Mouse (Mus musculus) MEL (cell line): Measurements from ENCODE around the gene Cyp26c1. TPM values are rescaled to one million over a fixed set of nuclear protein-coding genes. Genes with fewer than 3 reads are reported as not detected.
A peak's percentile ranks its signal among the peaks of the same experiment; 100 is the strongest.

ENCODE experiments used
- DNase-seq: peaks from one replicate; pipeline ENCODE4 v3.0.0; 2011; ENCODE audit warnings: low read depth, low spot score
- H3K27ac ChIP-seq: 2 replicates; pipeline ENCODE4 v1.5.1; 2012; ENCODE audit warnings: low read depth, mild to moderate bottlenecking, control low read depth, low read length, moderate library complexity; ENCODE audit not compliant: control insufficient read depth
- H3K27me3 ChIP-seq, 2 experiments: fragments of 150-350 bp in 1 of 2; sonication (generic) in 1 of 2; 2 replicates each; pipeline ENCODE4 v1.6.1; 2012; ENCODE audit warnings: low read length in 2 of 2, mild to moderate bottlenecking in 2 of 2, improper control_type of control experiment in 1 of 2, moderate library complexity in 1 of 2; ENCODE audit not compliant: insufficient read depth in 2 of 2, control insufficient read depth in 1 of 2
- H3K36me3 ChIP-seq, 2 experiments: 2 replicates each; pipeline ENCODE4 v1.6.1; 2012 to 2014; ENCODE audit warnings: low read length in 2 of 2, improper control_type of control experiment in 1 of 2, inconsistent platforms in 1 of 2, mild to moderate bottlenecking in 1 of 2; ENCODE audit not compliant: insufficient read depth in 2 of 2, control insufficient read depth in 1 of 2
- H3K4me1 ChIP-seq, 2 experiments: fragments of 150-350 bp in 1 of 2; sonication (generic) in 1 of 2; 2 replicates each; pipeline ENCODE4 v1.6.1; 2012; ENCODE audit warnings: low read length in 2 of 2, improper control_type of control experiment in 1 of 2, mild to moderate bottlenecking in 1 of 2; ENCODE audit not compliant: insufficient read depth in 2 of 2, control insufficient read depth in 1 of 2
- H3K4me3 ChIP-seq, 2 experiments: fragments of 150-350 bp in 1 of 2; sonication (generic) in 1 of 2; 2 replicates each; pipeline ENCODE4 v1.5.1; 2012; ENCODE audit warnings: low read depth in 2 of 2, low read length in 2 of 2, mild to moderate bottlenecking in 2 of 2, moderate library complexity in 2 of 2, control low read depth in 1 of 2, improper control_type of control experiment in 1 of 2; ENCODE audit not compliant: control insufficient read depth in 1 of 2, insufficient read depth in 1 of 2
- H3K79me2 ChIP-seq: 2 replicates; pipeline ENCODE4 v1.6.1; 2012; ENCODE audit warnings: mild to moderate bottlenecking, low read length, moderate library complexity; ENCODE audit not compliant: control insufficient read depth, poor library complexity, insufficient read depth
- H3K9ac ChIP-seq: 2 replicates; pipeline ENCODE4 v1.6.1; 2012; ENCODE audit warnings: low read depth, mild to moderate bottlenecking, control low read depth, low read length, moderate library complexity; ENCODE audit not compliant: control insufficient read depth, poor library complexity, severe bottlenecking
- H3K9me3 ChIP-seq: fragments of 150-350 bp; sonication (generic); replicated peaks from 2 replicates; pipeline ENCODE4 v1.6.1; 2012; ENCODE audit warnings: mild to moderate bottlenecking, low read length, improper control_type of control experiment, moderate library complexity; ENCODE audit not compliant: insufficient read depth
- BHLHE40 ChIP-seq: IDR thresholded peaks from 2 replicates; pipeline ENCODE4 v1.6.1; 2012; ENCODE audit warnings: low read depth, mild to moderate bottlenecking, inconsistent platforms, low read length, improper control_type of control experiment, borderline replicate concordance
- CHD1 ChIP-seq: IDR thresholded peaks from 2 replicates; pipeline ENCODE4 v1.6.1; 2012; ENCODE audit warnings: low read depth, mild to moderate bottlenecking, inconsistent platforms, low read length, improper control_type of control experiment
- CHD2 ChIP-seq: IDR thresholded peaks from 2 replicates; pipeline ENCODE4 v1.6.1; 2011; ENCODE audit warnings: low read length, improper control_type of control experiment
- CTCF ChIP-seq, 3 experiments: IDR thresholded peaks in 2 of 3; conservative IDR thresholded peaks in 1 of 3; 2 replicates each; pipeline ENCODE4 v1.5.1; 2011 to 2012; ENCODE audit warnings: low read length in 3 of 3, low read depth in 2 of 3, mild to moderate bottlenecking in 2 of 3, improper control_type of control experiment in 1 of 3, inconsistent platforms in 1 of 3, mixed read lengths in 1 of 3, moderate library complexity in 1 of 3; ENCODE audit not compliant: control insufficient read depth in 1 of 3, insufficient read depth in 1 of 3, poor library complexity in 1 of 3, severe bottlenecking in 1 of 3
- E2F4 ChIP-seq: IDR thresholded peaks from 2 replicates; pipeline ENCODE4 v1.6.1; 2011; ENCODE audit warnings: low read depth, low read length, improper control_type of control experiment, borderline replicate concordance
- EP300 ChIP-seq, 2 experiments: IDR thresholded peaks; 2 replicates each; pipeline ENCODE4 v1.6.1; 2011; ENCODE audit warnings: improper control_type of control experiment in 2 of 2, low read length in 2 of 2, low read depth in 1 of 2, mild to moderate bottlenecking in 1 of 2
- ETS1 ChIP-seq: IDR thresholded peaks from 2 replicates; pipeline ENCODE4 v1.6.1; 2012; ENCODE audit warnings: low read depth, mild to moderate bottlenecking, inconsistent platforms, low read length, improper control_type of control experiment, moderate library complexity
- GABPA ChIP-seq: IDR thresholded peaks from 2 replicates; pipeline ENCODE4 v1.6.1; 2012; ENCODE audit warnings: low read depth, mild to moderate bottlenecking, inconsistent platforms, low read length, improper control_type of control experiment, moderate library complexity
- GATA1 ChIP-seq: IDR thresholded peaks from 2 replicates; pipeline ENCODE4 v1.6.1; 2011; ENCODE audit warnings: low read depth, low read length, improper control_type of control experiment
- HCFC1 ChIP-seq: IDR thresholded peaks from 2 replicates; pipeline ENCODE4 v1.6.1; 2012; ENCODE audit warnings: low read depth, mild to moderate bottlenecking, inconsistent platforms, low read length, improper control_type of control experiment, moderate library complexity
- JUND ChIP-seq: IDR thresholded peaks from 2 replicates; pipeline ENCODE4 v1.6.1; 2011; ENCODE audit warnings: low read depth, mild to moderate bottlenecking, improper control_type of control experiment, low read length
- KAT2A ChIP-seq: conservative IDR thresholded peaks from 2 replicates; pipeline ENCODE4 v1.6.1; 2012; ENCODE audit warnings: low read depth, low read length, improper control_type of control experiment, inconsistent platforms
- MAX ChIP-seq: IDR thresholded peaks from 2 replicates; pipeline ENCODE4 v1.6.1; 2011; ENCODE audit warnings: low read length, improper control_type of control experiment
- MAZ ChIP-seq: IDR thresholded peaks from 2 replicates; pipeline ENCODE4 v1.6.1; 2012; ENCODE audit warnings: low read depth, mild to moderate bottlenecking, inconsistent platforms, low read length, improper control_type of control experiment
- MEF2A ChIP-seq: IDR thresholded peaks from 2 replicates; pipeline ENCODE4 v1.6.1; 2014; ENCODE audit warnings: low read depth, mild to moderate bottlenecking, inconsistent platforms, low read length, improper control_type of control experiment; ENCODE audit not compliant: poor library complexity, insufficient replicate concordance, severe bottlenecking; ENCODE audit errors: extremely low read depth
- MXI1 ChIP-seq: IDR thresholded peaks from 2 replicates; pipeline ENCODE4 v1.6.1; 2011; ENCODE audit warnings: mild to moderate bottlenecking, low read depth, low read length, improper control_type of control experiment
- MYB ChIP-seq: IDR thresholded peaks from 2 replicates; pipeline ENCODE4 v1.6.1; 2011; ENCODE audit warnings: mild to moderate bottlenecking, low read depth, low read length, improper control_type of control experiment
- MYC ChIP-seq: IDR thresholded peaks from 2 replicates; pipeline ENCODE4 v1.6.1; 2011; ENCODE audit warnings: low read depth, mild to moderate bottlenecking, low read length, improper control_type of control experiment, moderate library complexity
- NELFE ChIP-seq: IDR thresholded peaks from 2 replicates; pipeline ENCODE4 v1.6.1; 2011; ENCODE audit warnings: low read depth, low read length, improper control_type of control experiment
- NRF1 ChIP-seq: IDR thresholded peaks from 2 replicates; pipeline ENCODE4 v1.6.1; 2014; ENCODE audit warnings: low read depth, mild to moderate bottlenecking, inconsistent platforms, low read length, improper control_type of control experiment, moderate library complexity; ENCODE audit not compliant: poor library complexity, insufficient read depth, severe bottlenecking
- POLR2AphosphoS2 ChIP-seq: IDR thresholded peaks from 2 replicates; pipeline ENCODE4 v1.6.1; 2011; ENCODE audit warnings: low read length, improper control_type of control experiment
- POLR2AphosphoS5 ChIP-seq: IDR thresholded peaks from 2 replicates; pipeline ENCODE4 v1.6.1; 2012; ENCODE audit warnings: low read depth, borderline replicate concordance, mild to moderate bottlenecking, inconsistent platforms, low read length, moderate library complexity, mixed read lengths
- RAD21 ChIP-seq: IDR thresholded peaks from 2 replicates; pipeline ENCODE4 v1.6.1; 2011; ENCODE audit warnings: mild to moderate bottlenecking, low read depth, low read length, improper control_type of control experiment
- RCOR1 ChIP-seq: IDR thresholded peaks from 2 replicates; pipeline ENCODE4 v1.6.1; 2012; ENCODE audit warnings: low read depth, mild to moderate bottlenecking, inconsistent platforms, low read length, improper control_type of control experiment
- SIN3A ChIP-seq: IDR thresholded peaks from 2 replicates; pipeline ENCODE4 v1.6.1; 2012; ENCODE audit warnings: low read length, improper control_type of control experiment, inconsistent platforms
- SMC3 ChIP-seq: IDR thresholded peaks from 2 replicates; pipeline ENCODE4 v1.6.1; 2011; ENCODE audit warnings: low read depth, low read length, improper control_type of control experiment
- TAL1 ChIP-seq: IDR thresholded peaks from 2 replicates; pipeline ENCODE4 v1.6.1; 2012; ENCODE audit warnings: mild to moderate bottlenecking, inconsistent platforms, low read length, moderate library complexity, mixed read lengths
- TBP ChIP-seq: IDR thresholded peaks from 2 replicates; pipeline ENCODE4 v1.8.0; 2011; ENCODE audit warnings: low read depth, low read length, improper control_type of control experiment
- TCF12 ChIP-seq: IDR thresholded peaks from 2 replicates; pipeline ENCODE4 v1.6.1; 2014; ENCODE audit warnings: low read depth, mild to moderate bottlenecking, inconsistent platforms, low read length, improper control_type of control experiment, moderate library complexity
- UBTF ChIP-seq: IDR thresholded peaks from 2 replicates; pipeline ENCODE4 v1.6.1; 2012; ENCODE audit warnings: low read depth, mild to moderate bottlenecking, inconsistent platforms, low read length, improper control_type of control experiment, moderate library complexity, borderline replicate concordance; ENCODE audit not compliant: insufficient read depth
- USF1 ChIP-seq: IDR thresholded peaks from 2 replicates; pipeline ENCODE4 v1.6.1; 2014; ENCODE audit warnings: low read depth, mild to moderate bottlenecking, inconsistent platforms, low read length, improper control_type of control experiment, moderate library complexity
- USF2 ChIP-seq, 2 experiments: IDR thresholded peaks; 2 replicates each; pipeline ENCODE4 v1.6.1; 2011 to 2012; ENCODE audit warnings: improper control_type of control experiment in 2 of 2, low read length in 2 of 2, borderline replicate concordance in 1 of 2, inconsistent platforms in 1 of 2, low read depth in 1 of 2, mild to moderate bottlenecking in 1 of 2; ENCODE audit not compliant: insufficient read depth in 1 of 2
- ZC3H11A ChIP-seq: IDR thresholded peaks from 2 replicates; pipeline ENCODE4 v1.6.1; 2012; ENCODE audit warnings: low read depth, mild to moderate bottlenecking, inconsistent platforms, low read length, improper control_type of control experiment
- ZKSCAN1 ChIP-seq: IDR thresholded peaks from 2 replicates; pipeline ENCODE4 v1.6.1; 2012; ENCODE audit warnings: low read depth, mild to moderate bottlenecking, inconsistent platforms, low read length, improper control_type of control experiment, moderate library complexity
- ZNF384 ChIP-seq: IDR thresholded peaks from 2 replicates; pipeline ENCODE4 v1.6.1; 2012; ENCODE audit warnings: low read depth, mild to moderate bottlenecking, inconsistent platforms, low read length, improper control_type of control experiment
- polyA plus RNA-seq, 2 experiments: library from polyadenylated mRNA; stranded (reverse) in 1 of 2; unstranded in 1 of 2; fragments of >175 nt in 1 of 2; fragments of >200 nt in 1 of 2; gene quantifications; 2 replicates each; pipeline versions ENCODE4 v1.2.1 to v1.2.4; 2012; ENCODE audit warnings: low replicate concordance in 2 of 2, low read depth in 1 of 2; ENCODE audit not compliant: insufficient read length in 2 of 2, insufficient read depth in 1 of 2, missing spikeins in 1 of 2
- total RNA-seq: library from RNA; depleted of rRNA; stranded (reverse); fragments of 300-350 nt; gene quantifications from 2 replicates; pipeline ENCODE4 v1.2.3, GENCODE M21; 2012

Gene Cyp26c1
- total and polyA plus RNA-seq, 3 experiments = 0.08 TPM; not detected in 2

DNA sequence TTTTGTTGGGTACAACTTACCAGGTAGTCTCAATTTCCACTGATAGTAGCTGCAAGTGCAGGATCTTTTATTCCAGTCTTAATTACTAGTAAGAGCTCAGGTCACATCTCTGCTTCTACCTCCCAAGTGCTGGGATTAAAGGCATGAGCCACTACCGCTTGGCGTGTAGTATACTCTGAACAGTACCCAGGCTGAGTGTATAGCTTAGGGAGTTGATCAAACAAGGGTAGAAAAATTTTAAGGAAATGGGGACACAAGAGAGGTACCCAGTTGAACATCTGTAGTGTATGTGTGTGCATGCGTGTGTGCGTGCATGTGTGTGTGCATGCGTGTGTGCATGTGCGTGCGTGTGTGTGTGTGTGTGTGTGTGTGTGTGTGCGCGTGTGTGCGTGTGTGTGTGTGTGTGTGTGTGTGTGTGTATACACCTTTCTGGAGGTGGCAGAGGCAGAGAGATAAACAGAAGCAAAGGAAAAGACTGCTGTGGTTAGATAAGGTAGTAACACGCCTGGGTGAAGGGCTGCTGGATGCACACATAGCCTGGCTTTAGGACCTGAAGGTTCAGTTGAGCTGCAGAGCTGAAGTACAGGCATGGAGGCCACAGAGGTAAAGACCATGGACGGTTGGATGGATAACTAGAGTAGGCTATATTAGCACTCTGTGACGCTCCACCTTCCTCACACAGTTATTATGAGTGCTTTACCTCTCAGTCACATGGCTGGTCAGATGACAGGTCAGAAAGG is 17.4 kb upstream of the Cyp26c1 start:
- Histone ChIP-seq H3K27ac (peak overlapping the region; percentile 15), H3K36me3 (peaks cover 2 to 31% of the 10 kb centered on the region in 2 experiments; a peak in 3 of 4 replicates)
- TF ChIP-seq GABPA (no peak), MYC (0 out of 2 replicates have a peak, but pooled peaks have one; percentile 27), ZNF384 (no peak; the same call in 1 of the 2 replicates), ETS1 (peak; percentile 75), TAL1 (peak; percentile 97), NELFE (no peak), POLR2AphosphoS2 (no peak), ZC3H11A (no peak), MAZ (peak; percentile 41; the same call in 1 of the 2 replicates), TCF12 (peak; percentile 97), MXI1 (peak; percentile 68), KAT2A (no peak), SIN3A (peak; percentile 52; the same call in 1 of the 2 replicates), CHD2 (no peak), MYB (0 out of 2 replicates have a peak, but pooled peaks have one; percentile 39), MEF2A (no peak), ZKSCAN1 (no peak), E2F4 (no peak), UBTF (no peak), RCOR1 (peak; percentile 64), NRF1 (no peak), EP300 (IDR thresholded peaks at IDR 0.05; ENCODE audit: low read depth in 1 of 2, low read length in 2 of 2) (peak; percentile 93 to 96), BHLHE40 (peak; percentile 34; the same call in 1 of the 2 replicates), JUND (0 out of 2 replicates have a peak, but pooled peaks have one; percentile 10), RAD21 (no peak), GATA1 (peak; percentile 92), TBP (no peak), USF1 (no peak), SMC3 (no peak), USF2 (IDR thresholded peaks at IDR 0.05; ENCODE audit: borderline replicate concordance in 1 of 2, insufficient read depth in 1 of 2, low read depth in 1 of 2, low read length in 2 of 2) (no peak), POLR2AphosphoS5 (peak; percentile 86; the same call in 1 of the 2 replicates), CHD1 (no peak), CTCF (IDR thresholded peaks at IDR 0.05 in 2 of 3, conservative IDR thresholded peaks at IDR 0.05 in 1 of 3; ENCODE audit: control insufficient read depth in 1 of 3, insufficient read depth in 1 of 3, low read depth in 2 of 3, low read length in 3 of 3, poor library complexity in 1 of 3, severe bottlenecking in 1 of 3) (no peak), HCFC1 (no peak), MAX (peak; percentile 72)

More for the DNA sequence above, 17.4 kb upstream of the Cyp26c1 start:
- H3K27me3 ChIP-seq = no peaks in the 10 kb centered on the region
- peak; percentile 86 for DNase-seq
- H3K9me3 ChIP-seq = no peaks in the 10 kb centered on the region
- H3K9ac ChIP-seq = no peak overlapping the region
- peaks cover 14 to 23% of the 10 kb centered on the region in 2 experiments for H3K4me1 ChIP-seq
- no peaks in the 10 kb centered on the region for H3K79me2 ChIP-seq
- no peak overlapping the region for H3K4me3 ChIP-seq
